Mouse (Mus musculus) hindbrain, embryonic 11.5 days (tissue): ENCODE results near the gene Frmd4a. TPM values are rescaled to one million over a fixed set of nuclear protein-coding genes. Genes with fewer than 3 reads are reported as not detected.

Experiments
- ATAC-seq: fragments of 200-750 bp; cut with Nextera tagmentation; 2 replicates; pipeline ENCODE4 v1.8.0; 2017; ENCODE audit warnings: mild to moderate bottlenecking, moderate TSS enrichment, moderate library complexity; ENCODE audit not compliant: low FRiP score
- DNase-seq: peaks from one replicate; pipeline ENCODE4 v3.0.0-alpha.2; 2015; ENCODE audit warnings: low spot score
- H3K27ac ChIP-seq: fragments of 300-500 bp; sonication (generic); 2 replicates; pipeline ENCODE4 v1.5.1; 2014; ENCODE audit warnings: mild to moderate bottlenecking, low read depth, low read length
- H3K27me3 ChIP-seq: fragments of 300-500 bp; sonication (generic); 2 replicates; pipeline ENCODE4 v1.6.1; 2014; ENCODE audit warnings: mild to moderate bottlenecking, low read length, moderate library complexity, mixed read lengths; ENCODE audit not compliant: control insufficient read depth, insufficient read depth
- H3K36me3 ChIP-seq: fragments of 300-500 bp; sonication (generic); 2 replicates; pipeline ENCODE4 v1.6.1; 2014; ENCODE audit warnings: mild to moderate bottlenecking, low read length, moderate library complexity, mixed read lengths; ENCODE audit not compliant: control insufficient read depth, insufficient read depth
- H3K4me1 ChIP-seq: fragments of 300-500 bp; sonication (generic); replicated peaks from 2 replicates; pipeline ENCODE4 v1.6.1; 2014; ENCODE audit warnings: low read length, mixed read lengths; ENCODE audit not compliant: control insufficient read depth, insufficient read depth
- H3K4me2 ChIP-seq: fragments of 300-500 bp; sonication (generic); replicated peaks from 2 replicates; pipeline ENCODE4 v1.6.1; 2014; ENCODE audit warnings: mild to moderate bottlenecking, low read depth, low read length
- H3K4me3 ChIP-seq: fragments of 300-500 bp; sonication (generic); 2 replicates; pipeline ENCODE4 v1.5.1; 2014; ENCODE audit warnings: low read depth, low read length
- H3K9ac ChIP-seq: fragments of 300-500 bp; sonication (generic); 2 replicates; pipeline ENCODE4 v1.6.1; 2014; ENCODE audit warnings: low read depth, low read length
- H3K9me3 ChIP-seq: fragments of 300-500 bp; sonication (generic); 2 replicates; pipeline ENCODE4 v1.6.1; 2016; ENCODE audit warnings: low read length; ENCODE audit not compliant: control insufficient read depth
- WGBS: fragments of 180-500 bp; shearing (Covaris S2); extraction: QIAGEN DNeasy Blood & Tissue Kit; methylation state at CpG from one replicate; pipeline ENCODE4 v1.1.7; 2014; 5-methylcytosine and 5-hydroxymethylcytosine counted together
- polyA plus RNA-seq: library from polyadenylated mRNA; unstranded; fragments of >200 nt; fragmentation: Nextera tagmentation; extraction: Ambion mirVana; gene quantifications from 2 replicates; pipeline ENCODE4 v1.2.1, GENCODE M21; 2014

Gene Frmd4a
- polyA plus RNA-seq, 1 experiment from 2014 or later = 72.7 TPM

- no peak for DNase-seq
- no peak overlapping the region for H3K4me2 ChIP-seq
- no peaks in the 10 kb centered on the region for H3K27me3 ChIP-seq
- no peak overlapping the region for H3K4me3 ChIP-seq
- no peak overlapping the region for H3K27ac ChIP-seq
- no peaks in the 10 kb centered on the region for H3K9me3 ChIP-seq
- no peak overlapping the region for H3K9ac ChIP-seq
- no peaks in the 10 kb centered on the region for H3K36me3 ChIP-seq
- peaks cover 31% of the 10 kb centered on the region for H3K4me1 ChIP-seq
- WGBS = 40% methylated on average over 4 of the region's 4 CpGs
- ATAC-seq = no peak
Measured at GRCm38 (mm10) chr2:4541330-4541729, 523.8 kb downstream of the Frmd4a start.

GRCm38 (mm10) chr2:4541844-4542628, 524.5 kb downstream of the Frmd4a start:
- Histone ChIP-seq H3K36me3 (no peaks in the 10 kb centered on the region), H3K4me1 (peaks cover 31% of the 10 kb centered on the region), H3K4me3 (no peak overlapping the region), H3K9ac (no peak overlapping the region), H3K27ac (peak overlapping the region; percentile 54), H3K9me3 (no peaks in the 10 kb centered on the region), H3K4me2 (no peak overlapping the region), H3K27me3 (no peaks in the 10 kb centered on the region)
- WGBS = 22% methylated on average over 11 of the region's 11 CpGs
- peak; percentile 37 for DNase-seq
- peak; percentile 39 for ATAC-seq

GRCm38 (mm10) chr2:4542629-4543416, 525.3 kb downstream of the Frmd4a start:
- DNase-seq (no peak), ATAC-seq (peak; percentile 41)
- Histone ChIP-seq H3K4me3 (no peak overlapping the region), H3K4me1 (peaks cover 31% of the 10 kb centered on the region), H3K4me2 (no peak overlapping the region), H3K27ac (peak overlapping the region; percentile 54), H3K9me3 (no peaks in the 10 kb centered on the region), H3K27me3 (no peaks in the 10 kb centered on the region), H3K36me3 (no peaks in the 10 kb centered on the region), H3K9ac (no peak overlapping the region)
- WGBS = 39% methylated on average over 11 of the region's 11 CpGs

GRCm38 (mm10) chr2:4543417-4543775, 525.9 kb downstream of the Frmd4a start:
- Histone ChIP-seq H3K27ac (peak overlapping the region; percentile 54), H3K9ac (no peak overlapping the region), H3K27me3 (no peaks in the 10 kb centered on the region), H3K4me3 (no peak overlapping the region), H3K4me2 (no peak overlapping the region), H3K4me1 (peaks cover 31% of the 10 kb centered on the region), H3K9me3 (no peaks in the 10 kb centered on the region), H3K36me3 (no peaks in the 10 kb centered on the region)
- DNase-seq (peak; percentile 61), ATAC-seq (peak; percentile 76)
- 5% methylated on average over 1 of the region's 1 CpGs for WGBS

- Histone ChIP-seq H3K9me3 (no peaks in the 10 kb centered on the region), H3K4me1 (peaks cover 31% of the 10 kb centered on the region), H3K27ac (no peak overlapping the region), H3K4me2 (no peak overlapping the region), H3K4me3 (no peak overlapping the region), H3K9ac (no peak overlapping the region), H3K27me3 (no peaks in the 10 kb centered on the region), H3K36me3 (no peaks in the 10 kb centered on the region)
- DNase-seq (no peak), ATAC-seq (no peak)
- 72% methylated on average over 5 of the region's 5 CpGs for WGBS
Measured at GRCm38 (mm10) chr2:4544360-4544759, 526.8 kb downstream of the Frmd4a start.

GRCm38 (mm10) chr2:4545261-4545660, 527.7 kb downstream of the Frmd4a start:
- H3K27ac ChIP-seq = no peak overlapping the region
- H3K27me3 ChIP-seq = no peaks in the 10 kb centered on the region
- H3K36me3 ChIP-seq = no peaks in the 10 kb centered on the region
- H3K9ac ChIP-seq = no peak overlapping the region
- 94% methylated on average over 6 of the region's 6 CpGs for WGBS
- no peak for ATAC-seq
- H3K4me3 ChIP-seq = no peak overlapping the region
- H3K9me3 ChIP-seq = no peaks in the 10 kb centered on the region
- peaks cover 29% of the 10 kb centered on the region for H3K4me1 ChIP-seq
- no peak overlapping the region for H3K4me2 ChIP-seq
- no peak for DNase-seq

GRCm38 (mm10) chr2:4547003-4547662, 529.6 kb downstream of the Frmd4a start:
- no peak for DNase-seq
- H3K36me3 ChIP-seq = no peaks in the 10 kb centered on the region
- H3K4me1 ChIP-seq = peaks cover 21% of the 10 kb centered on the region
- no peaks in the 10 kb centered on the region for H3K27me3 ChIP-seq
- no peak overlapping the region for H3K4me2 ChIP-seq
- H3K9ac ChIP-seq = no peak overlapping the region
- no peak for ATAC-seq
- no peak overlapping the region for H3K27ac ChIP-seq
- no peaks in the 10 kb centered on the region for H3K9me3 ChIP-seq
- WGBS = 90% methylated on average over 5 of the region's 5 CpGs
- H3K4me3 ChIP-seq = no peak overlapping the region

- ATAC-seq (no peak), DNase-seq (no peak)
- H3K9ac ChIP-seq = no peak overlapping the region
- 94% methylated on average over 14 of the region's 14 CpGs for WGBS
- H3K27me3 ChIP-seq = no peaks in the 10 kb centered on the region
- H3K9me3 ChIP-seq = no peaks in the 10 kb centered on the region
- H3K4me2 ChIP-seq = no peak overlapping the region
- H3K4me1 ChIP-seq = peaks cover 9% of the 10 kb centered on the region; the same call in 1 of the 2 replicates
- no peak overlapping the region for H3K27ac ChIP-seq
- no peak overlapping the region for H3K4me3 ChIP-seq
- H3K36me3 ChIP-seq = no peaks in the 10 kb centered on the region
Measured at GRCm38 (mm10) chr2:4549271-4549670, 531.8 kb downstream of the Frmd4a start.
